Mouse (Mus musculus): ENCODE measurements around the gene Kif11. TPM values are rescaled to one million over a fixed set of nuclear protein-coding genes. Genes with fewer than 3 reads are reported as not detected.

Gene Kif11
- polyA plus RNA-seq (2012; rRNA removed), result 0.17 and 0.37 TPM in 2 replicates

GRCm38 (mm10) chr19:37375755-37376615 is at the start of gene Kif11:
Gene Kif11 (plus strand): TSS chr19:37376403.

DNA sequence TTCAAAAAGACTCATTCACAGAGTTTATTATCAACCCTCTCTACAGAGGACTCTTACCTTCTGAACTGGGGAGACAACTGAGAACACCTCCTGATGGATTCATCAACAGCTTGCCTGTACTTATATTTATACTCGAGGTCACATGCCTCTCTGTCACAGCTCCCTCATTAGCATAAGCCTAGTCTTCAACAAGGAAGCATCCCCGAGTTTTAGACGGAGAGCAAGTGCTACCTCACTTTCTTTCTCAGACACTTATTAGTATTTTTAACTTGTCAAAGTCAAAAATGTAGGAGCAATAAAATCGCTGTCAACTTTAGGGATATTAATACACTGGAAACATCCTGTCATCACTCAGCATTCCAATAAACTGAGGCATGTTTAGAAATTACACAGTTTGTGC is 38.5 kb upstream of the Kif11 start, which contains the start of gene Ide:
Ide (minus strand) TSS at position 101 of the 400 bp plus-strand sequence.

DNA sequence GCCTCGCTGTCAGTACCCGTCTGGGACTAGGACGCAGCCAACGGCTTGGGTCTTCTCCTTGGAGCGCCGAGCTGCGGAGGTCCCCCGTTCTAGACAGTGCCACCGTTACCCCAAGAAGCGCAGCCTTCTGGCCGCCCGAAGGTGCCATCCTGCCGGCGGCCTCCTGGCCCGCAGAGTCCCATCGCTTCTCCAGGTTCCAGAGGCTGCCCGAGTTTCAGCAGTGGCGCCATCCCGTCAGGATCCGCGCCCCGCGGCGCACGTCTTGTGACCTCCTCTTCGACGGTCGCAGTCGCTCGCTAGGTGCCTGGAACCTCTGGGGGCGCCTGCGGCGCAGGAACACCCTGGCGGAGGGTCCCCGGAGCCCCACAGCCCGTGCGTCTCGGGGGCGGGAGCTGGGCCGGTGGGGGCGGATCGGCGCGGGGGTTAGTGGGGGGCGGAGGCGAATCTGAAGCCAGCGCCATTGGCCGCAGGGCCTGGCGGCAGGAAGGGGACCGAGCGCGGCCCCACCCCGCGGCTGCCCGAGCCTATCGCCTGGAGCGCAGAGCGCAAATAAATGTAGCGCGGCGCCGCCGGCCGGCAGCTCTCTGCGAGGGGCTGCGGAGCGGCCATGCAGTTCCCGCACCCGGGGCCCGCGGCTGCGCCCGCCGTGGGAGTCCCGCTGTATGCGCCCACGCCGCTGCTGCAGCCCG is 58.2 kb downstream of the Kif11 start, which contains the start of gene Hhex:
Hhex (plus strand) TSS at position 548 of the 689 bp plus-strand sequence.

Other genes starting within 250 kb of the Kif11 start
- 10.5 and 20.2 TPM in 2 replicates for gene March5, start 168.9 kb upstream of the Kif11 start, polyA plus RNA-seq (2012; rRNA removed)
- gene Cpeb3, start 167.8 kb upstream of the Kif11 start, polyA plus RNA-seq (2012; rRNA removed), result 4.4 and 5.6 TPM in 2 replicates
- gene Ide, start 38.6 kb upstream of the Kif11 start, polyA plus RNA-seq (2012; rRNA removed), result 8.1 and 9.7 TPM in 2 replicates
- 4.1 and 6.4 TPM in 2 replicates for gene Hhex, start 58.4 kb downstream of the Kif11 start, polyA plus RNA-seq (2012; rRNA removed)
- gene Exoc6, start 174.0 kb downstream of the Kif11 start, polyA plus RNA-seq (2012; rRNA removed), result 1.1 and 1.4 TPM in 2 replicates

Measured in stomach, adult 2 months (tissue).